Mouse (Mus musculus) stomach, embryonic 14.5 days (tissue): ENCODE measurements around the gene Zbtb16. TPM values are rescaled to one million over a fixed set of nuclear protein-coding genes. Genes with fewer than 3 reads are reported as not detected.

ENCODE experiments used
- ATAC-seq: fragments of 200-750 bp; cut with Nextera tagmentation; 2 replicates; pipeline ENCODE4 v1.8.0; 2017; ENCODE audit warnings: low read depth, moderate TSS enrichment; ENCODE audit not compliant: insufficient number of reproducible peaks, insufficient read depth, low FRiP score
- H3K27ac ChIP-seq: fragments of 300-500 bp; sonication (generic); 2 replicates; pipeline ENCODE4 v1.5.1; 2014; ENCODE audit warnings: mild to moderate bottlenecking, low read length, moderate library complexity, mixed read lengths
- H3K27me3 ChIP-seq: fragments of 300-500 bp; sonication (generic); 2 replicates; pipeline ENCODE4 v1.6.1; 2014; ENCODE audit warnings: low read length, control low read depth, mixed read lengths; ENCODE audit not compliant: control insufficient read depth, insufficient read depth
- H3K36me3 ChIP-seq: fragments of 300-500 bp; sonication (generic); 2 replicates; pipeline ENCODE4 v1.6.1; 2014; ENCODE audit warnings: mild to moderate bottlenecking, control low read depth, low read length, moderate library complexity, mixed read lengths; ENCODE audit not compliant: control insufficient read depth, insufficient read depth
- H3K4me1 ChIP-seq: fragments of 300-500 bp; sonication (generic); 2 replicates; pipeline ENCODE4 v1.6.1; 2014; ENCODE audit warnings: low read length, control low read depth, mixed read lengths; ENCODE audit not compliant: control insufficient read depth, insufficient read depth
- H3K4me2 ChIP-seq: fragments of 300-500 bp; sonication (generic); replicated peaks from 2 replicates; pipeline ENCODE4 v1.6.1; 2014; ENCODE audit warnings: low read depth, low read length, control low read depth
- H3K4me3 ChIP-seq: fragments of 300-500 bp; sonication (generic); 2 replicates; pipeline ENCODE4 v1.5.1; 2014; ENCODE audit warnings: low read depth, low read length, control low read depth
- H3K9ac ChIP-seq: fragments of 300-500 bp; sonication (generic); replicated peaks from 2 replicates; pipeline ENCODE4 v1.6.1; 2014; ENCODE audit warnings: low read depth, mild to moderate bottlenecking, control low read depth, low read length, moderate library complexity, mixed read lengths
- H3K9me3 ChIP-seq: fragments of 300-500 bp; sonication (generic); 2 replicates; pipeline ENCODE4 v1.6.1; 2016; ENCODE audit warnings: low read depth, low read length, control low read depth; ENCODE audit not compliant: control insufficient read depth
- whole genome bisulfite sequencing: fragments of 180-500 bp; shearing (Covaris S2); extraction: QIAGEN DNeasy Blood & Tissue Kit; methylation state at CpG from one replicate; pipeline ENCODE4 v1.1.7; 2014; 5-methylcytosine and 5-hydroxymethylcytosine counted together
- polyA plus RNA-seq: library from polyadenylated mRNA; unstranded; fragments of >200 nt; fragmentation: Nextera tagmentation; extraction: Ambion mirVana; gene quantifications from 2 replicates; pipeline ENCODE4 v1.2.1, GENCODE M21; 2014

Zbtb16 gene
- polyA plus RNA-seq, 1 experiment from 2014 or later: 6.6 TPM

GRCm38 (mm10) chr9:48833493-48833892, 2.5 kb downstream of the Zbtb16 start:
- Histone ChIP-seq H3K27ac (no peak overlapping the region), H3K4me3 (no peak overlapping the region), H3K4me1 (peaks cover 9% of the 10 kb centered on the region; the same call in 1 of the 2 replicates), H3K27me3 (peaks cover 30% of the 10 kb centered on the region), H3K4me2 (no peak overlapping the region), H3K9me3 (no peaks in the 10 kb centered on the region), H3K9ac (no peak overlapping the region), H3K36me3 (no peaks in the 10 kb centered on the region)
- WGBS: 89% methylated on average over 11 of the region's 11 CpGs
- ATAC-seq: no peak

DNA sequence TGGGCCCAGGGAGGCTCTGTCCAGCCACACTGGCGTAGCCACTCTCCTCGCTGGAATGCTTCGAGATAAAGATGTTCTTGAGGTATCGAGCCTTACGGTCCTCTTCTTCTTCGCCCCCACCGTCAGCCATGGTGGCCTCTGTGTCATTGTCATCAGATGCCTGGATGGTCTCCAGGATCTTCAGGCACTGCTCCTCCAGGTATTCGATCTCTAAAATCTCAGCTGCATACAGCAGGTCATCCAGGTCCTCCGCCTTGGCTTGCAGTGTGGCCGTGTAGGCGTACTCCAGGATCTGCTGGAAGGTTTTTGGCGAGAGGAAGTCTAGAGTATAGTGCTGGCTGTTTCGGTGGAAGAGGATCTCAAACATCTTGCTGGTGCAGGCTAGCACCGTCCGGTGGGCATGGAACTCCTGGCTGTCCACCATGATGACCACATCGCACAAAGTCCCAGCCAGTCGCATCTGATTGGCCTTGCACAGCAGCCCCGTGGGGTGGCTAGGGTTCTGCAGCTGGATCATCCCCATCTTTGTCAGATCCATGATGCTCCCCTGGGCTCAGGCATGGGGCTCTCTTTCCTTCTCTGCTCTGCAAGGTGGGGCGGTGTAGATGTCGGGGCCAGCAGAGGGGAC, 3.4 kb downstream of the Zbtb16 start:
- H3K27me3 ChIP-seq: peaks cover 25% of the 10 kb centered on the region
- 94% methylated on average over 20 of the region's 20 CpGs for WGBS
- no peak overlapping the region for H3K9ac ChIP-seq
- no peaks in the 10 kb centered on the region for H3K9me3 ChIP-seq
- H3K36me3 ChIP-seq: no peaks in the 10 kb centered on the region
- H3K4me3 ChIP-seq: no peak overlapping the region
- H3K27ac ChIP-seq: no peak overlapping the region
- no peak for ATAC-seq
- peaks cover 9% of the 10 kb centered on the region; the same call in 1 of the 2 replicates for H3K4me1 ChIP-seq
- H3K4me2 ChIP-seq: no peak overlapping the region

- no peak overlapping the region for H3K4me3 ChIP-seq
- H3K4me1 ChIP-seq: peaks cover 7% of the 10 kb centered on the region; the same call in 1 of the 2 replicates
- no peak overlapping the region for H3K4me2 ChIP-seq
- no peaks in the 10 kb centered on the region for H3K36me3 ChIP-seq
- no peaks in the 10 kb centered on the region for H3K9me3 ChIP-seq
- WGBS: 81% methylated on average over 23 of the region's 23 CpGs
- H3K27ac ChIP-seq: no peak overlapping the region
- no peak overlapping the region for H3K9ac ChIP-seq
- H3K27me3 ChIP-seq: peaks cover 18% of the 10 kb centered on the region
- ATAC-seq: no peak
Measured at GRCm38 (mm10) chr9:48831560-48832460, 4.2 kb downstream of the Zbtb16 start.

GRCm38 (mm10) chr9:48828839-48829238, 7.2 kb downstream of the Zbtb16 start:
- Histone ChIP-seq H3K36me3 (no peaks in the 10 kb centered on the region), H3K9me3 (no peaks in the 10 kb centered on the region), H3K9ac (no peak overlapping the region), H3K27me3 (peaks cover 9% of the 10 kb centered on the region), H3K27ac (no peak overlapping the region), H3K4me2 (no peak overlapping the region), H3K4me1 (no peaks in the 10 kb centered on the region), H3K4me3 (no peak overlapping the region)
- WGBS: 80% methylated on average over 7 of the region's 7 CpGs
- ATAC-seq: no peak

DNA sequence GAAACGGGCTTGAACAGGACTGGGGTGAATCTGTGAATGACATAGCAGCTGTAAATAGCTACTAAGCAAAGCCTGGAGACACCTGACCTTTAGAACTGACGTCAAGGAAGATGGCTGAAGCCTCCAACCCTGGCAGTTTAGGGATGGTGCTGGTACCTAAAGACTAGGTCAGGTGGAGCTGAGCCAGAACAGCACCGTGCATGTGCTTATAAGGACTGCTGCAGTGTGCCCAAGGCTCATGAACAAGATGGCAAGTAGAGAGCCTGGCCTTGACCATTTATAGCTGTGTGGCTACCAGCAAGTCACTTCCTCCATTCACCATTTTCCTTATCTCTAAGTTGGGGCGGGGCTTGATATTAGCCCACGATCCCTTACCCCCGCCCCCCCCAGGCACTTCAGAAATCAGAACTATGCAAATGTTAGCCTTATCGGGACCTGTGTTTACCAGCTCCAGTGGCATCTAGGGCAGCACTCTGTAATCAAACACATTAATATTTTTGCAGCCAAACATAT, 9.6 kb downstream of the Zbtb16 start:
- 0 out of 2 replicates have a peak, but pooled peaks have one; percentile 15 for ATAC-seq
- H3K9me3 ChIP-seq: no peaks in the 10 kb centered on the region
- H3K4me1 ChIP-seq: peaks cover 4% of the 10 kb centered on the region; the same call in 1 of the 2 replicates
- no peaks in the 10 kb centered on the region for H3K36me3 ChIP-seq
- WGBS: 64% methylated on average over 7 of the region's 7 CpGs
- no peaks in the 10 kb centered on the region for H3K27me3 ChIP-seq
- no peak overlapping the region for H3K9ac ChIP-seq
- H3K27ac ChIP-seq: no peak overlapping the region
- H3K4me2 ChIP-seq: no peak overlapping the region
- H3K4me3 ChIP-seq: no peak overlapping the region

GRCm38 (mm10) chr9:48824533-48825130, 11.4 kb downstream of the Zbtb16 start:
- H3K4me3 ChIP-seq: no peak overlapping the region
- 78% methylated on average over 12 of the region's 12 CpGs for WGBS
- H3K27ac ChIP-seq: no peak overlapping the region
- no peak overlapping the region for H3K4me2 ChIP-seq
- H3K27me3 ChIP-seq: no peaks in the 10 kb centered on the region
- no peaks in the 10 kb centered on the region for H3K9me3 ChIP-seq
- no peak for ATAC-seq
- H3K4me1 ChIP-seq: peaks cover 13% of the 10 kb centered on the region; the same call in 1 of the 2 replicates
- no peaks in the 10 kb centered on the region for H3K36me3 ChIP-seq
- no peak overlapping the region for H3K9ac ChIP-seq

- no peak overlapping the region for H3K27ac ChIP-seq
- WGBS: 51% methylated on average over 6 of the region's 6 CpGs
- no peaks in the 10 kb centered on the region for H3K9me3 ChIP-seq
- ATAC-seq: no peak
- H3K27me3 ChIP-seq: no peaks in the 10 kb centered on the region
- H3K9ac ChIP-seq: no peak overlapping the region
- H3K4me1 ChIP-seq: peaks cover 13% of the 10 kb centered on the region; the same call in 1 of the 2 replicates
- no peak overlapping the region for H3K4me2 ChIP-seq
- H3K36me3 ChIP-seq: no peaks in the 10 kb centered on the region
- no peak overlapping the region for H3K4me3 ChIP-seq
Measured at GRCm38 (mm10) chr9:48823851-48824250, 12.2 kb downstream of the Zbtb16 start.

DNA sequence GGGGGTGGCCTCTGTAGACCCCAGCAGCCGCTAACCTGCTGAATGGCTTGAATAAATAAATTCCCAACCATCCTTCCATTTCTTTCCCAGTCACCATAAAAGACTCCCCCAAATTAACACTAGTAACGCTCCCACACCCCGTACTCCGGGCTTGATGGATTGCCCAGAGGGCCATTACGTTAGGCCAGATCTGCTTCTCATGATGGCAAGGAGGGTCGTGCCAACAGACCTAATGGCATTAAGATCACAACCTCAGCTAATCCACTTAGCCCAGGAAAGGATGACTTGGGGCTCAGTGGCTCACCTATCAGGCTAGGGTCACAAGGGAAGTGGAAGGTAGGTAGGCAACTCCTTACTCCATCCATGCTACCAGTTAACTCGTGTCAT, 12.7 kb downstream of the Zbtb16 start:
- H3K4me2 ChIP-seq: no peak overlapping the region
- ATAC-seq: no peak
- 24% methylated on average over 7 of the region's 7 CpGs for WGBS

More for the DNA sequence above, 12.7 kb downstream of the Zbtb16 start:
- Histone ChIP-seq H3K4me1 (peaks cover 13% of the 10 kb centered on the region; the same call in 1 of the 2 replicates), H3K27me3 (no peaks in the 10 kb centered on the region), H3K27ac (no peak overlapping the region), H3K9me3 (no peaks in the 10 kb centered on the region), H3K4me3 (no peak overlapping the region), H3K9ac (no peak overlapping the region), H3K36me3 (no peaks in the 10 kb centered on the region)
